Mouse (Mus musculus): Measurements from ENCODE around the gene Exoc6b. TPM values are rescaled to one million over a fixed set of nuclear protein-coding genes. Genes with fewer than 3 reads are reported as not detected.
"Not testable (repeated sequence)": the region's sequence is repeated elsewhere in the genome, so short reads cannot be mapped to it uniquely, and the experiment has no call there.

Exoc6b gene
- polyA plus RNA-seq (2015; fragmentation: Nextera tagmentation; extraction: Ambion mirVana) = 52.7 and 59.0 TPM in 2 replicates

DNA sequence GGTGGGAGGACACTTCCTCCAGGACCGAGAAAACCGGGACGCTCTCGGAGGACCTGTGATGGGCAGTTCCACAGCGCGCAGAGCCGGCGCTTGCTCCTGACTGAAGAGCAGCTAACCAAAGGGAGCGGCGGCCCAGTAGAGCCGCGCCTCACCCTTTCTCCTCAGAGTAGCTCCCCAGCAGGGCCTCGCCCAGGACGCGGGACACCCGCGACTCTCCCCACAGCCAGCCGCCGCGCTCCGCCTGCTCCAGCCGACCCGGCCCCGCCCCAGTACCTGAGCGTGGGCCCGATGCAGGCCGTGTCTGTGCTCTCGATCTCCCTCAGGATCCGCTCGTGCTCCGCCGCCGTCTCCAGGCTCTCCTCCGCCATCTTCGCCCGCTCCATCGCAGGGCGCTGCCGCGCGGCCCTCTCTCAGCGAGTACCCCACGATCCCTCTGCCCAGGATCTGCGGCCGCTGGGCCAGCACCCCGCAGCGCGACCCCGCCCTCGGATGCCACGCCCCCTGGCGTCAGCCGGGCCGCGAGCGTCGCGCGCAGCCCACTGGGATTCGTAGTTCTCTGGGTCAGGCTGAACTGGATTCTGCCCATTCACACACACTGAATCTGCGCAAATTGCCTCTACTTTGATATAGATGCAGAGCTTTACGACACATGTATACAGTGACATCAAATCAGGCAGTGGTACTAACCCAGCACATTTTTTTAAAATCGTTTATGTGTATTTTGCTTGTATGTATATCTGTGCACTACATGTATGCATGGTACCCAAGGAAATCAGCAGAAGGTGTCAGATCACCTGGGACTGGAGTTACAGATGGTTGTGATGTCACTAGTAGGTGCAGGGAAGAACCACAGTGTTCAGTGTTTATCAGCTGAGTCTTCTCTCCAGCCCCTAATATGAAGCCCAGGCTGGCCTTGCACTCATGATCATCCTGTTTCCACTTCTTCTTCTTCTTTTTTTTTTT lies at the start of gene Exoc6b:
Gene Exoc6b (minus strand): TSS at position 491 of the 963 bp plus-strand sequence.
- Histone ChIP-seq H3K9me3 (no peaks in the 10 kb centered on the region), H3K27me3 (no peaks in the 10 kb centered on the region), H3K4me2 (replicated peaks) (peak within 1 kb of the TSS; percentile 78), H3K27ac (replicated peaks) (peak within 1 kb of the TSS; percentile 88), H3K36me3 (no peaks in the 10 kb centered on the region), H3K4me3 (peak within 1 kb of the TSS; percentile 98), H3K9ac (replicated peaks) (peak within 1 kb of the TSS; percentile 99), H3K4me1 (peaks cover 24% of the 10 kb centered on the region)
- peak; percentile 94 for ATAC-seq (replicated peaks)
- under 1% methylated on average over 63 of the region's 63 CpGs for WGBS

DNA sequence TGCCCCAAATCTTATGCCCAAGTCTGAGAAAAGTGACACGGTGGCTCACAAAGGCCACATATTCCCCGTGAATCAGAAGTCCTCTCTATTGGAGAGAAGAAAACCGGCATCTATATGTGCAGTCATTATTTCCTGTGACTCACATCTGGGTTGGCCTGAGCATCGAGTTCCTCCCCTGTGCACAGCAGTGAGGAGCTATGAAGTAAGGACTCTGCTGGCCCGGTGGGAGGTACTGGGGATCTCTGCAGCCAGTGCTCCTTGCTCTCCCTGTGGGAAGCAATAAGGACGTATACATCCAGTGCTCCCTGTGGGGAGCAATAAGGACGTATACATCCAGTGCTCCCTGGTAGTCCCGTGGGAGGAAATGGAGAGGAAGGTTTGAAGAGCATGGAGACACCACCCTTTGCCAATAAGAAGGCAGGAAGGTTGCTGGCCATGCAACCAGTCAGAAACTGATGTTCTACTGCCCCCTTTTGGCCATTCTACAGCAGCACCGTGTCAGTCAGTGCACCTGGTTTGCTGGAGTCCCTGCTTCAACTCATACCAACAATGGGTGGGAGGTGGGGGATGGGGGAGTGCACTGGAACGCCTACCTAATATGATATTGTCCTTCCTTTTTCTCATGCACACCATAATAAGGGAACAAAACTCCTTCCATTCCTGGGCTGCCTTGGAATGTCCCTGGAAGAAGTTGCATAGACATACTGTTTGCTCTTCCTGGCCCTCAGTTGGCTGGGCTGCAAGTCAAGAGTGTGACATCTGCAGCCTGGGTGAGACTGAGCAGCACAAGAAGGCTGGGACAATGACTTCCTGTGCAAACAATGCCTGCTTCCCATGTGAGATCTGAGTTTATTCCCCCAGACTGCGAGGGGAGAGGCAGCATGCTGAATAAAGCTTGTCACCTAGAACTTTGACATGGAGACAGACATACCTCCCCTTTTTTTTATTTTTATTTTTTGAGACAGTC lies 48.5 kb upstream of the Exoc6b start:
- not testable (repeated sequence) for ATAC-seq (replicated peaks); H3K9ac ChIP-seq (replicated peaks); H3K36me3 ChIP-seq; H3K4me1 ChIP-seq; H3K9me3 ChIP-seq; H3K4me2 ChIP-seq (replicated peaks); H3K4me3 ChIP-seq; H3K27ac ChIP-seq (replicated peaks); H3K27me3 ChIP-seq
- whole genome bisulfite sequencing = 43% methylated on average over 10 of the region's 11 CpGs

- no peak overlapping the region for H3K9ac ChIP-seq (replicated peaks)
- H3K27me3 ChIP-seq = no peaks in the 10 kb centered on the region
- no peaks in the 10 kb centered on the region for H3K9me3 ChIP-seq
- no peak overlapping the region for H3K27ac ChIP-seq (replicated peaks)
- H3K4me2 ChIP-seq (replicated peaks) = no peak overlapping the region
- no peaks in the 10 kb centered on the region for H3K4me1 ChIP-seq
- 85% methylated on average over 10 of the region's 10 CpGs for WGBS
- no peaks in the 10 kb centered on the region for H3K36me3 ChIP-seq
- no peak overlapping the region for H3K4me3 ChIP-seq
- ATAC-seq (replicated peaks) = no peak
These were observed 35.8 kb upstream of the Exoc6b start for GRCm38 (mm10) chr6:85105033-85105615.

DNA sequence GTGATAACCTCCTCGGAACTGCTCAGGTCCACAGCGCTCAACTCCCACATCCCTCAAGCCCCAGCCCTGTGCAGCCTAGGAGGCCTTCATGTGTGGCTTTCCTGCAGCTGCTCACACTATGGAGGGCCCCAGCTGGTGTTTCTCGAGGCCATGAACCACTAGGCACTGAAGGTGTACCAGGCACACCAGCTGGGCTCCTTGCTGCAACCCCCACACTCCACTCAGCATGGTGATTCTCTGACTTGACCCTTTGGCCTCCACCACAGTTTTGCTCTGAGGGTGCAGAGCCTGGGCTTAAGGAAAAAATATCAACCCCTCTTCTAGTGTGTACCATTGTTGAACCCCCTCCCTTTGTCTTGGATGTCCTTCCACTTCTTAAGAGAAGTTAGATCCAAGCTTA lies 34.0 kb upstream of the Exoc6b start:
- ATAC-seq (replicated peaks) = no peak
- Histone ChIP-seq H3K4me1 (no peaks in the 10 kb centered on the region), H3K9ac (replicated peaks) (no peak overlapping the region), H3K9me3 (no peaks in the 10 kb centered on the region), H3K36me3 (no peaks in the 10 kb centered on the region), H3K27ac (replicated peaks) (no peak overlapping the region), H3K27me3 (no peaks in the 10 kb centered on the region), H3K4me2 (replicated peaks) (no peak overlapping the region), H3K4me3 (no peak overlapping the region)
- 92% methylated on average over 3 of the region's 3 CpGs for WGBS

- Histone ChIP-seq H3K4me1 (no peaks in the 10 kb centered on the region), H3K27ac (replicated peaks) (no peak overlapping the region), H3K4me3 (no peak overlapping the region), H3K27me3 (no peaks in the 10 kb centered on the region), H3K9me3 (no peaks in the 10 kb centered on the region), H3K36me3 (no peaks in the 10 kb centered on the region), H3K9ac (replicated peaks) (no peak overlapping the region), H3K4me2 (replicated peaks) (no peak overlapping the region)
- 70% methylated on average over 2 of the region's 2 CpGs for WGBS
- ATAC-seq (replicated peaks) = no peak
These were observed 27.1 kb upstream of the Exoc6b start for GRCm38 (mm10) chr6:85096441-85096840.

GRCm38 (mm10) chr6:85087425-85087824 lies 18.1 kb upstream of the Exoc6b start:
- Histone ChIP-seq H3K36me3 (no peaks in the 10 kb centered on the region), H3K27me3 (no peaks in the 10 kb centered on the region), H3K4me1 (no peaks in the 10 kb centered on the region), H3K9me3 (no peaks in the 10 kb centered on the region), H3K4me3 (no peak overlapping the region), H3K4me2 (replicated peaks) (no peak overlapping the region), H3K27ac (replicated peaks) (no peak overlapping the region), H3K9ac (replicated peaks) (no peak overlapping the region)
- ATAC-seq (replicated peaks) = no peak
- WGBS = 90% methylated on average over 4 of the region's 4 CpGs

DNA sequence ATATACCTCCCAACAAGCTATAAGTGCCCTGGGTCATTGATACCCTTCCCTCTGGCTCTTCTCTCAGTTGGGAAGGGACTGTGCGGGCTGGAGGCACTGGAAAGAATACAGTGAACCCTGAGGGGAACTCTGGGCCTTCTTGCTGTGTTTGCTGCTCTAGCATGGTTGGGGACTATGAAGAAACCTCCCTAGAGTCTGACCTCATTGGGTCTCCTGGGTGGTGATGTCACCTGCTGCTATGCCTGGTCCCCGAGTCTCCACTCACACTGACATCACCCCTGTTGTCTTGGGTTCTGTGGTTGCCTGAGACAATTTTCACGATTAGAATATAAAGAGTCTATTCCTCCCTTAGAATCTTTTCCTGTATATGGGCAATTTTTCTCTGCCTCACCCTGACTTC lies 17.3 kb upstream of the Exoc6b start:
- Histone ChIP-seq H3K4me3 (no peak overlapping the region), H3K9me3 (no peaks in the 10 kb centered on the region), H3K9ac (replicated peaks) (no peak overlapping the region), H3K36me3 (no peaks in the 10 kb centered on the region), H3K27me3 (no peaks in the 10 kb centered on the region), H3K4me2 (replicated peaks) (no peak overlapping the region), H3K4me1 (no peaks in the 10 kb centered on the region), H3K27ac (replicated peaks) (no peak overlapping the region)
- 74% methylated on average over 3 of the region's 3 CpGs for WGBS
- no peak for ATAC-seq (replicated peaks)

- WGBS = 80% methylated on average over 29 of the region's 29 CpGs
These were observed 6.9 kb upstream of the Exoc6b start for GRCm38 (mm10) chr6:85076179-85076720.

GRCm38 (mm10) chr6:85074996-85075395 lies 5.7 kb upstream of the Exoc6b start:
- H3K4me3 ChIP-seq = no peak overlapping the region
- no peak overlapping the region for H3K4me2 ChIP-seq (replicated peaks)
- 7% methylated on average over 2 of the region's 2 CpGs for WGBS
- no peaks in the 10 kb centered on the region for H3K27me3 ChIP-seq
- ATAC-seq (replicated peaks) = no peak
- no peak overlapping the region for H3K9ac ChIP-seq (replicated peaks)
- no peak overlapping the region for H3K27ac ChIP-seq (replicated peaks)
- H3K9me3 ChIP-seq = no peaks in the 10 kb centered on the region
- no peaks in the 10 kb centered on the region for H3K36me3 ChIP-seq
- H3K4me1 ChIP-seq = no peaks in the 10 kb centered on the region

More at GRCm38 (mm10) chr6:85076179-85076720, 6.9 kb upstream of the Exoc6b start:
- not testable (repeated sequence) for H3K9ac ChIP-seq (replicated peaks); H3K4me1 ChIP-seq; H3K27ac ChIP-seq (replicated peaks); H3K27me3 ChIP-seq; H3K4me3 ChIP-seq; ATAC-seq (replicated peaks); H3K9me3 ChIP-seq; H3K36me3 ChIP-seq; H3K4me2 ChIP-seq (replicated peaks)

- H3K9me3 ChIP-seq = no peaks in the 10 kb centered on the region
- H3K9ac ChIP-seq (replicated peaks) = peak overlapping the region; percentile 99
- peak overlapping the region; percentile 98 for H3K4me3 ChIP-seq
- no peaks in the 10 kb centered on the region for H3K27me3 ChIP-seq
- 2% methylated on average over 17 of the region's 17 CpGs for WGBS
- H3K4me2 ChIP-seq (replicated peaks) = peak overlapping the region; percentile 78
- H3K27ac ChIP-seq (replicated peaks) = peak overlapping the region; percentile 88
- H3K36me3 ChIP-seq = no peaks in the 10 kb centered on the region
- H3K4me1 ChIP-seq = peaks cover 24% of the 10 kb centered on the region
- peak; percentile 29 for ATAC-seq (replicated peaks)
These were observed 841 bp downstream of the Exoc6b start for GRCm38 (mm10) chr6:85068322-85069022.

DNA sequence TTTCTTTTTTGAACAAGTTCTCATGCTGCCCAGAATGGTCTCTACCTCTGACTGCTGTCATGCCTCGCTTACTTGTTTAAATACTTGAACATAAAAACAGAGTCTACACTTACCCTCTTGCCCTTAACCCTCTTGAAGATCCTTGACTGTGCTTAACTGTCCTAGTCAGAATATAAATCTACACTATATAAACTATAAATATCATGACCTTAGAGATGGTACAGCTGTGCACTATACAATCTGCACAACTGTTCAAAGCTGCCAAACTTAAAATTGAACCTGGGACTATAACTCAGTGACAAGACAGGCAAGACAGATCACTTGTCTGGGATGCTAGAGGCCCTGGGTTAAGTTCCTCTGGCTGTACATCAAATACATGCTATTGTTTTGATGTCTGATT lies 11.7 kb downstream of the Exoc6b start:
- no peak overlapping the region for H3K9ac ChIP-seq (replicated peaks)
- no peaks in the 10 kb centered on the region for H3K27me3 ChIP-seq
- no peaks in the 10 kb centered on the region for H3K9me3 ChIP-seq
- H3K27ac ChIP-seq (replicated peaks) = no peak overlapping the region
- H3K4me3 ChIP-seq = no peak overlapping the region
- H3K4me2 ChIP-seq (replicated peaks) = no peak overlapping the region
- WGBS = 82% methylated on average over 1 of the region's 1 CpGs
- no peak for ATAC-seq (replicated peaks)
- H3K36me3 ChIP-seq = no peaks in the 10 kb centered on the region
- H3K4me1 ChIP-seq = no peaks in the 10 kb centered on the region
